19 mouse cellular contexts compared by ENCODE assay signal in genomic region chr3:94832100-94832499, GRCm38 (mm10). TPM values are rescaled to one million over a fixed set of nuclear protein-coding genes. Genes with fewer than 3 reads are reported as not detected.
DNase-seq lines count a peak whose midpoint lies in the region; ATAC-seq and TF ChIP-seq lines count a peak whose summit lies in the region.
"Had no signal": no experiment of that assay in that cellular context is flagged by ENCODE, and none has a peak within 500 bp of the region (broad histone marks: within the 10 kb centered on the region; RNA-seq: fewer than 3 reads in every experiment).

No protein-coding gene starts in this region.

- no peaks in the 10 kb centered on the region for H3K36me3 ChIP-seq in heart, embryonic 13.5 days
- H3K36me3 ChIP-seq in lung, embryonic 16.5 days (ENCODE audit: control insufficient read depth, insufficient read depth, low read length) = no peaks in the 10 kb centered on the region
- H3K36me3 ChIP-seq in liver, embryonic 11.5 days (ENCODE audit: control insufficient read depth, insufficient read depth, low read length) = no peaks in the 10 kb centered on the region

- no peak for TF ChIP-seq POLR2A in lung, adult 2 months (IDR thresholded peaks at IDR 0.05; ENCODE audit: borderline replicate concordance, extremely low read depth, low read depth, low read length)

- DNase-seq in heart, postnatal 14 days = no peak
- DNase-seq in lung, adult 2 months = no peak
- DNase-seq in liver, embryonic 11.5 days (ENCODE audit: low spot score) = peak; percentile 35
- peak; percentile 28 for DNase-seq in yolk sac, embryonic 10.5 days (ENCODE audit: low spot score)
- no peak for DNase-seq in adrenal gland, adult (ENCODE audit: inconsistent age in 2 of 2, low spot score in 1 of 2)
- no peak for DNase-seq in right cerebral cortex, postnatal 14 days
- DNase-seq: adrenal gland, adult 8-10 months; B cell, adult 2 months; cerebellum, adult 9-10 months; heart, postnatal 10 days; right cerebral cortex, postnatal 4 days; thymus, postnatal 4 days had no signal

- peaks cover 9% of the 10 kb centered on the region for H3K4me1 ChIP-seq in heart, embryonic 13.5 days
- H3K4me1 ChIP-seq in lung, embryonic 16.5 days (replicated peaks; ENCODE audit: control insufficient read depth, insufficient read depth, low read length) = peaks cover 6% of the 10 kb centered on the region; the same call in 1 of the 2 replicates
- peaks cover 2% of the 10 kb centered on the region; the same call in 1 of the 2 replicates for H3K4me1 ChIP-seq in lung, adult 2 months (ENCODE audit: control insufficient read depth, insufficient read depth, low read length)
- H3K4me1 ChIP-seq in liver, embryonic 11.5 days (replicated peaks; ENCODE audit: control insufficient read depth, insufficient read depth, low read length) = 0 out of 2 replicates have a peak, but pooled peaks cover 3% of the 10 kb centered on the region

- WGBS in heart, embryonic 13.5 days = 5% methylated on average over 9 of the region's 9 CpGs
- 4% methylated on average over 9 of the region's 9 CpGs for WGBS in lung, embryonic 16.5 days
- WGBS in lung, adult 2 months = 15% methylated on average over 9 of the region's 9 CpGs
- WGBS in liver, embryonic 11.5 days = 8% methylated on average over 9 of the region's 9 CpGs

- peak overlapping the region; percentile 26; the same call in 1 of the 2 replicates for H3K4me3 ChIP-seq in heart, embryonic 13.5 days
- no peak overlapping the region; the same call in 1 of the 2 replicates for H3K4me3 ChIP-seq in lung, embryonic 16.5 days (ENCODE audit: low read length)
- no peak overlapping the region for H3K4me3 ChIP-seq in lung, adult 2 months (replicated peaks; ENCODE audit: extremely low read depth, low read depth, low read length)
- peak overlapping the region; percentile 16 for H3K4me3 ChIP-seq in liver, embryonic 11.5 days (ENCODE audit: low read depth, low read length)
- H3K4me3 ChIP-seq: left cerebral cortex, adult 2 months had no signal

- intact Hi-C loops in heart, postnatal 14 days (cut with DNase I) = no loop called here

- peak overlapping the region; percentile 55 for H3K4me2 ChIP-seq in heart, embryonic 13.5 days
- peak overlapping the region; percentile 29 for H3K4me2 ChIP-seq in lung, embryonic 16.5 days (ENCODE audit: low read depth, low read length)
- H3K4me2 ChIP-seq in liver, embryonic 11.5 days = peak overlapping the region; percentile 42

- peak overlapping the region; percentile 56 for H3K9ac ChIP-seq in heart, embryonic 13.5 days
- peak overlapping the region; percentile 39; the same call in 1 of the 2 replicates for H3K9ac ChIP-seq in lung, embryonic 16.5 days (ENCODE audit: low read length)
- H3K9ac ChIP-seq in liver, embryonic 11.5 days (ENCODE audit: low read depth, low read length) = no peak overlapping the region

- H3K27me3 ChIP-seq in heart, embryonic 13.5 days (replicated peaks) = no peaks in the 10 kb centered on the region
- no peaks in the 10 kb centered on the region for H3K27me3 ChIP-seq in lung, embryonic 16.5 days (ENCODE audit: control insufficient read depth, insufficient read depth, low read depth, low read length)
- no peaks in the 10 kb centered on the region for H3K27me3 ChIP-seq in liver, embryonic 11.5 days (replicated peaks; ENCODE audit: control insufficient read depth, insufficient read depth, low read length)

- TF ChIP-seq CTCF in lung, adult 2 months (IDR thresholded peaks at IDR 0.05; ENCODE audit: insufficient read depth, low read length) = no peak

- no peak overlapping the region for H3K27ac ChIP-seq in heart, embryonic 13.5 days (replicated peaks)
- no peak overlapping the region for H3K27ac ChIP-seq in lung, embryonic 16.5 days (ENCODE audit: low read length)
- H3K27ac ChIP-seq in liver, embryonic 11.5 days (ENCODE audit: low read depth, low read length) = no peak overlapping the region
- H3K27ac ChIP-seq: hindbrain, postnatal 0 days; left cerebral cortex, adult 2 months; macrophage had no signal

- no peaks in the 10 kb centered on the region for H3K9me3 ChIP-seq in heart, embryonic 13.5 days
- H3K9me3 ChIP-seq in lung, embryonic 16.5 days (ENCODE audit: control insufficient read depth, low read length) = no peaks in the 10 kb centered on the region
- no peaks in the 10 kb centered on the region for H3K9me3 ChIP-seq in liver, embryonic 11.5 days (ENCODE audit: control insufficient read depth, low read length)

- ATAC-seq in heart, embryonic 13.5 days (ENCODE audit: extremely low read depth, insufficient number of reproducible peaks, low FRiP score, low TSS enrichment) = no peak
- no peak for ATAC-seq in lung, embryonic 16.5 days (ENCODE audit: low read depth)
- peak; percentile 71; the same call in 1 of the 2 replicates for ATAC-seq in liver, embryonic 11.5 days (replicated peaks; ENCODE audit: low FRiP score)
- ATAC-seq: forebrain, embryonic 16.5 days; hindbrain, postnatal 0 days; midbrain, embryonic 16.5 days had no signal

RNA-seq across cellular contexts. Expression of gene Pogz, which starts 5.3 kb away (rescaled TPM):
- 9.3 and 10.1 TPM in 2 replicates for polyA plus RNA-seq in heart, embryonic 13.5 days (2015; fragmentation: Nextera tagmentation; extraction: Ambion mirVana)
- 10 to 100 TPM; 23.9 to 24.0 TPM for total RNA-seq in heart, postnatal 14 days (2021)
- polyA plus RNA-seq in lung, embryonic 16.5 days (2015; fragmentation: Nextera tagmentation; extraction: Ambion mirVana) = 14.6 and 16.9 TPM in 2 replicates
- 26.1 and 28.1 TPM in 2 replicates for polyA plus RNA-seq in lung, adult 2 months (2012; rRNA removed)
- 12.2 and 12.7 TPM in 2 replicates for polyA plus RNA-seq in liver, embryonic 11.5 days (2014; fragmentation: Nextera tagmentation; extraction: Ambion mirVana)

RNA-seq across cellular contexts. Expression of gene Cgn, which starts 45.8 kb away (rescaled TPM):
- 2.2 and 2.3 TPM in 2 replicates for polyA plus RNA-seq in heart, embryonic 13.5 days (2015; fragmentation: Nextera tagmentation; extraction: Ambion mirVana)
- total RNA-seq in heart, postnatal 14 days (2021) = under 1 TPM; 0.63 to 0.86 TPM
- polyA plus RNA-seq in lung, embryonic 16.5 days (2015; fragmentation: Nextera tagmentation; extraction: Ambion mirVana) = 33.6 and 37.7 TPM in 2 replicates
- 18.8 and 27.8 TPM in 2 replicates for polyA plus RNA-seq in lung, adult 2 months (2012; rRNA removed)
- 10.6 and 11.5 TPM in 2 replicates for polyA plus RNA-seq in liver, embryonic 11.5 days (2014; fragmentation: Nextera tagmentation; extraction: Ambion mirVana)

RNA-seq across cellular contexts. Expression of gene Psmb4, which starts 54.7 kb away (rescaled TPM):
- polyA plus RNA-seq in heart, embryonic 13.5 days (2015; fragmentation: Nextera tagmentation; extraction: Ambion mirVana) = 242 and 287 TPM in 2 replicates
- 100 to 1,000 TPM; 217 to 251 TPM for total RNA-seq in heart, postnatal 14 days (2021)
- 306 and 339 TPM in 2 replicates for polyA plus RNA-seq in lung, embryonic 16.5 days (2015; fragmentation: Nextera tagmentation; extraction: Ambion mirVana)
- polyA plus RNA-seq in lung, adult 2 months (2012; rRNA removed) = 175 and 210 TPM in 2 replicates
- polyA plus RNA-seq in liver, embryonic 11.5 days (2014; fragmentation: Nextera tagmentation; extraction: Ambion mirVana) = 342 and 349 TPM in 2 replicates

Comparison
In these comparisons a context has a peak if more than half of its experiments do, and no peak if none do; other contexts are left out.
1. H3K4me3 ChIP-seq: peak in heart, embryonic 13.5 days (single experiment) and liver, embryonic 11.5 days (single experiment); none in lung, embryonic 16.5 days (single experiment) and lung, adult 2 months (single experiment).
2. DNase-seq: peak in liver, embryonic 11.5 days (single experiment) and yolk sac, embryonic 10.5 days (single experiment); none in heart, postnatal 14 days (0 of 2), lung, adult 2 months (single experiment), adrenal gland, adult (0 of 2) and right cerebral cortex, postnatal 14 days (single experiment).
3. Peak in every context shown above with its lines, with median percentiles within 50 percentile points of each other: H3K4me2 ChIP-seq.